Mouse (Mus musculus): Measurements from ENCODE around the gene Trib3. TPM values are rescaled to one million over a fixed set of nuclear protein-coding genes. Genes with fewer than 3 reads are reported as not detected.

The Trib3 gene
- polyA plus RNA-seq (2011; ENCODE audit: insufficient read depth, insufficient read length, low replicate concordance, missing spikeins): 0.65 and 4.2 TPM in 2 replicates

GRCm38 (mm10) chr2:152343329-152344213 is at the start of gene Trib3:
Gene Trib3, minus strand, starts transcription at chr2:152344032.
- TF ChIP-seq POLR2A (IDR thresholded peaks at IDR 0.05; ENCODE audit: borderline replicate concordance, control insufficient read depth, low read depth, low read length) (peak; percentile 35; the same call in 1 of the 2 replicates), CTCF (IDR thresholded peaks at IDR 0.05; ENCODE audit: control insufficient read depth, insufficient read depth, low read length) (peak; percentile 70)
- WGBS: 1% methylated on average over 52 of the region's 52 CpGs
- Histone ChIP-seq H3K4me1 (ENCODE audit: control insufficient read depth, insufficient read depth, low read length) (no peaks in the 10 kb centered on the region; the same call in none of the 2 replicates), H3K4me3 (replicated peaks; ENCODE audit: control insufficient read depth, low read depth, low read length) (peak within 1 kb of the TSS; percentile 74), H3K27ac (ENCODE audit: control insufficient read depth, insufficient read depth, low read depth, low read length, poor library complexity) (no peak within 1 kb of the TSS; the same call in 1 of the 2 replicates)

DNA sequence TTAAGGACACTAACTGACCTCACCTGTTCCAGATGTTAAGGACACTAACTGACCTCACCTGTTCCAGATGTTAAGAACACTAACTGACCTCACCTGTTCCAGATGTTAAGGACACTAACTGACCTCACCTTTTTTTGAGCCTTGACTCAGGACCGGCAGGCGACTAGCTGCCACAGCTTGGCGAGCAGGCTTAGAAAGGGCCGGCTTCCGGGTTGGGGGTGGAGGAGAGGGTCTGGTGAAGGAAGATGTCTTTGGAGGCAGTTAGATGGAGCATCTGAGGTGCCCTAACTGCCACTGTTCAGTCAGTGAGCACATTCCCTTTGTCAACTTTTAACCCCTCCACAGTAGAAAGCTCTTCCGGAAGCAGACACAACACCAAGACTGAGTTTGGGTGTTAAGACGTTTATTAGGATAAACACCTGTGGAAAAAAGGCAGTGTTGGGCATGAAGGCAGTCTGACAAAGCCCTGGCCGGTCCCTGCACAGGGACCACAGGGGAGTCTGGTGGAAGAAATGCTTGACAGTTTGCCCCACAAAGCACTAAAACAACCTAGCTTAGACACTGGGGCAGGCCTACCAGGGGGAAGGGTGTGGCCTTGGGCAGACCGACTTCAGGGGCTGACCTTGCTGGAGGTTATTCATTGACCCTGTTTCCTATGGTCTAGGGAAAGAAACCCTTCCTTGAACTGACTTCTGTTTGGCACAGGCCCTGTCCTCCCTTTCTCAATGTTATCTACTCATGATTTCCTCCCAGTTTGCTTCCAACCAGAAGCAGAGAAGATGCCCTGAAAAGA is 49.6 kb upstream of the Trib3 start:
- Histone ChIP-seq H3K4me3 (replicated peaks; ENCODE audit: control insufficient read depth, low read depth, low read length) (no peak overlapping the region), H3K4me1 (ENCODE audit: control insufficient read depth, insufficient read depth, low read length) (no peaks in the 10 kb centered on the region), H3K27ac (ENCODE audit: control insufficient read depth, insufficient read depth, low read depth, low read length, poor library complexity) (no peak overlapping the region)
- TF ChIP-seq POLR2A (IDR thresholded peaks at IDR 0.05; ENCODE audit: borderline replicate concordance, control insufficient read depth, low read depth, low read length): no peak
- TF ChIP-seq CTCF (IDR thresholded peaks at IDR 0.05; ENCODE audit: control insufficient read depth, insufficient read depth, low read length): no peak
- WGBS: 75% methylated on average over 9 of the region's 9 CpGs

- Histone ChIP-seq H3K27ac (ENCODE audit: control insufficient read depth, insufficient read depth, low read depth, low read length, poor library complexity) (no peak overlapping the region), H3K4me3 (replicated peaks; ENCODE audit: control insufficient read depth, low read depth, low read length) (no peak overlapping the region), H3K4me1 (ENCODE audit: control insufficient read depth, insufficient read depth, low read length) (no peaks in the 10 kb centered on the region)
- TF ChIP-seq CTCF (IDR thresholded peaks at IDR 0.05; ENCODE audit: control insufficient read depth, insufficient read depth, low read length): peak; percentile 41; the same call in 1 of the 2 replicates
- TF ChIP-seq POLR2A (IDR thresholded peaks at IDR 0.05; ENCODE audit: borderline replicate concordance, control insufficient read depth, low read depth, low read length): no peak
- 15% methylated on average over 3 of the region's 3 CpGs for WGBS
Measured at GRCm38 (mm10) chr2:152392786-152393185, 49.0 kb upstream of the Trib3 start.

- no peak for TF ChIP-seq POLR2A (IDR thresholded peaks at IDR 0.05; ENCODE audit: borderline replicate concordance, control insufficient read depth, low read depth, low read length)
- TF ChIP-seq CTCF (IDR thresholded peaks at IDR 0.05; ENCODE audit: control insufficient read depth, insufficient read depth, low read length): no peak
- WGBS: 82% methylated on average over 4 of the region's 4 CpGs
- H3K4me3 ChIP-seq (replicated peaks; ENCODE audit: control insufficient read depth, low read depth, low read length): no peak overlapping the region
- H3K27ac ChIP-seq (ENCODE audit: control insufficient read depth, insufficient read depth, low read depth, low read length, poor library complexity): no peak overlapping the region
- no peaks in the 10 kb centered on the region for H3K4me1 ChIP-seq (ENCODE audit: control insufficient read depth, insufficient read depth, low read length)
Measured at GRCm38 (mm10) chr2:152384191-152384590, 40.4 kb upstream of the Trib3 start.

DNA sequence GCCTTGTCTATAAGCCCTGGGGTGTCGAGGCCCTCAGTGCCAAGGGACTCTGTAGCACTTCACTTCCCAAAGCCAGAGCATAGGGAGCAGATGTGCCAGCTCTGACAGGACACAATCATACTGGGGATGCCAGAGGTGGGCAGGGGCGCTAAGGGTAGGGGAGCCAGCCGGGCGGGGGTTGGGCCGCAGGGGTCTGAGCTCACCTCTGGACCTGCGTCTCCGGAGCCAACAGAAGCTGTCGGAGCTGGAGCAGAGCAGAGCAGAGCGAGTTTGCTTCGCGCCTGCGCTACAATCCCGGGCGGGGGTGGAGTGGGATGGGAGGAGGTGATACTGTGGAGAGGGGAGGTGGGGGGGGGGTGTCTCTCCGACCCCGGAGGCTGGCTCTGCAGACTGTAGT is 32.5 kb upstream of the Trib3 start, which contains the start of gene Nrsn2:
Gene Nrsn2, minus strand, starts transcription at position 294 of the 397 bp plus-strand sequence.
- Histone ChIP-seq H3K4me3 (replicated peaks; ENCODE audit: control insufficient read depth, low read depth, low read length) (no peak within 1 kb of the TSS), H3K4me1 (ENCODE audit: control insufficient read depth, insufficient read depth, low read length) (no peaks in the 10 kb centered on the region; the same call in 1 of the 2 replicates), H3K27ac (ENCODE audit: control insufficient read depth, insufficient read depth, low read depth, low read length, poor library complexity) (no peak within 1 kb of the TSS)
- no peak for TF ChIP-seq CTCF (IDR thresholded peaks at IDR 0.05; ENCODE audit: control insufficient read depth, insufficient read depth, low read length)
- no peak for TF ChIP-seq POLR2A (IDR thresholded peaks at IDR 0.05; ENCODE audit: borderline replicate concordance, control insufficient read depth, low read depth, low read length)
- 27% methylated on average over 16 of the region's 16 CpGs for WGBS

- no peak overlapping the region for H3K4me3 ChIP-seq (replicated peaks; ENCODE audit: control insufficient read depth, low read depth, low read length)
- H3K27ac ChIP-seq (ENCODE audit: control insufficient read depth, insufficient read depth, low read depth, low read length, poor library complexity): no peak overlapping the region
- WGBS: 40% methylated on average over 21 of the region's 21 CpGs
- no peaks in the 10 kb centered on the region; the same call in 1 of the 2 replicates for H3K4me1 ChIP-seq (ENCODE audit: control insufficient read depth, insufficient read depth, low read length)
- TF ChIP-seq CTCF (IDR thresholded peaks at IDR 0.05; ENCODE audit: control insufficient read depth, insufficient read depth, low read length) (no peak), POLR2A (IDR thresholded peaks at IDR 0.05; ENCODE audit: borderline replicate concordance, control insufficient read depth, low read depth, low read length) (no peak)
Measured at GRCm38 (mm10) chr2:152375652-152376344, 32.0 kb upstream of the Trib3 start.

GRCm38 (mm10) chr2:152373547-152373946 is 29.7 kb upstream of the Trib3 start:
- TF ChIP-seq POLR2A (IDR thresholded peaks at IDR 0.05; ENCODE audit: borderline replicate concordance, control insufficient read depth, low read depth, low read length) (no peak), CTCF (IDR thresholded peaks at IDR 0.05; ENCODE audit: control insufficient read depth, insufficient read depth, low read length) (no peak)
- no peak overlapping the region for H3K27ac ChIP-seq (ENCODE audit: control insufficient read depth, insufficient read depth, low read depth, low read length, poor library complexity)
- WGBS: 42% methylated on average over 9 of the region's 9 CpGs
- no peaks in the 10 kb centered on the region; the same call in 1 of the 2 replicates for H3K4me1 ChIP-seq (ENCODE audit: control insufficient read depth, insufficient read depth, low read length)
- no peak overlapping the region for H3K4me3 ChIP-seq (replicated peaks; ENCODE audit: control insufficient read depth, low read depth, low read length)

Data from bone marrow, adult 2 months (tissue).